Mouse (Mus musculus): ENCODE measurements around the gene Tnni3.

GRCm38 (mm10) chr7:4478021-4478795 lies 45.8 kb downstream of the Tnni3 start:
- TF ChIP-seq CEBPB (IDR thresholded peaks at IDR 0.05; ENCODE audit: insufficient read depth, poor library complexity, severe bottlenecking) (no peak), POLR2A (IDR thresholded peaks at IDR 0.05; ENCODE audit: insufficient read length, low read depth) (peak; percentile 48), USF1 (IDR thresholded peaks at IDR 0.05; ENCODE audit: low read depth) (no peak), E2F4 (IDR thresholded peaks at IDR 0.05; ENCODE audit: insufficient read depth) (no peak), MAX (IDR thresholded peaks at IDR 0.05; ENCODE audit: low read depth) (no peak), POLR2AphosphoS2 (IDR thresholded peaks at IDR 0.05; ENCODE audit: insufficient read length, low read depth) (peak; percentile 61)

Data from myocyte (in vitro differentiated cells).